Mouse (Mus musculus) myocyte (in vitro differentiated cells): Measurements from ENCODE around the gene Ripor2.

Source experiments
- MYOD1 ChIP-seq, 3 experiments: IDR thresholded peaks; one replicate each; pipeline ENCODE4 v1.6.1; 2011; ENCODE audit warnings: control low read depth in 2 of 3, low read depth in 2 of 3, mild to moderate bottlenecking in 2 of 3, moderate library complexity in 1 of 3; ENCODE audit not compliant: insufficient read length in 2 of 3, control insufficient read depth in 1 of 3
- MYOG ChIP-seq, 3 experiments: IDR thresholded peaks; one replicate each; pipeline ENCODE4 v1.6.1; 2011; ENCODE audit warnings: control low read depth in 2 of 3, low read depth in 2 of 3, mild to moderate bottlenecking in 2 of 3; ENCODE audit not compliant: insufficient read length in 2 of 3, control insufficient read depth in 1 of 3, insufficient read depth in 1 of 3
- POLR2A ChIP-seq: IDR thresholded peaks from one replicate; pipeline ENCODE4 v1.6.1; 2011; ENCODE audit warnings: low read depth, mild to moderate bottlenecking, control low read depth, moderate library complexity; ENCODE audit not compliant: insufficient read length
- POLR2AphosphoS2 ChIP-seq: IDR thresholded peaks from one replicate; pipeline ENCODE4 v1.6.1; 2011; ENCODE audit warnings: low read depth, control low read depth; ENCODE audit not compliant: insufficient read length
- USF1 ChIP-seq: IDR thresholded peaks from one replicate; pipeline ENCODE4 v1.6.1; 2011; ENCODE audit warnings: low read depth, mild to moderate bottlenecking, control low read depth, moderate library complexity

DNA sequence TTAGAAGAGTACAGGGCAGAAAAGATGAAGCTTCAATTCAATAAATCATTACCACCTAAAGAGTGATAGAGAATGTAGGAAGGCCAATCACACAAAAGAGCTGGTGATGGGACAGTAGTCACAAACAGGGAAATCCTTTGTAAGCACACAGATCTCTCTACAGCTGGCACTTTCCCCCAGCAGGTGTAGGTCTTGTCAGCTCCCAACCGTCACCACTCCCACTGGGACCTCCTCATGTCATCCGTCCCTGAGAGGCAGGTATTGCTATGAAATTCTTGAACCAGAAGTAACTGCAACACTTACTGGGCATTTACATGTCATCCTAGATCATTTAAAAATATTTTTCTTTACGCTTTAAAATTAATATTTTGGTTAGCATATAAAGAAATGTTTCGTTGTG lies 12.9 kb upstream of the Ripor2 start:
- TF ChIP-seq MYOG (IDR thresholded peaks at IDR 0.05; ENCODE audit: control insufficient read depth in 1 of 3, insufficient read depth in 1 of 3, insufficient read length in 2 of 3, low read depth in 2 of 3): no peak
- TF ChIP-seq POLR2A: no peak
- no peak for TF ChIP-seq MYOD1 (IDR thresholded peaks at IDR 0.05; ENCODE audit: control insufficient read depth in 1 of 3, insufficient read length in 2 of 3, low read depth in 2 of 3)
- no peak for TF ChIP-seq POLR2AphosphoS2
- TF ChIP-seq USF1: no peak
